Mouse (Mus musculus) liver, embryonic 15.5 days (tissue): ENCODE data around the gene C1qtnf5. TPM values are rescaled to one million over a fixed set of nuclear protein-coding genes. Genes with fewer than 3 reads are reported as not detected.

Experiments
- ATAC-seq: fragments of 200-750 bp; cut with Nextera tagmentation; 2 replicates; pipeline ENCODE4 v1.8.0; 2017; ENCODE audit warnings: moderate number of reproducible peaks, mild to moderate bottlenecking, moderate library complexity; ENCODE audit not compliant: insufficient read depth
- H3K27ac ChIP-seq: fragments of 300-500 bp; sonication (generic); replicated peaks from 2 replicates; pipeline ENCODE4 v1.5.1; 2015; ENCODE audit warnings: mild to moderate bottlenecking, inconsistent platforms
- H3K27me3 ChIP-seq: fragments of 300-500 bp; sonication (generic); 2 replicates; pipeline ENCODE4 v1.6.1; 2015; ENCODE audit warnings: mild to moderate bottlenecking, inconsistent platforms
- H3K36me3 ChIP-seq: fragments of 300-500 bp; sonication (generic); replicated peaks from 2 replicates; pipeline ENCODE4 v1.6.1; 2015; ENCODE audit warnings: moderate library complexity, mild to moderate bottlenecking, inconsistent platforms
- H3K4me1 ChIP-seq: fragments of 300-500 bp; sonication (generic); replicated peaks from 2 replicates; pipeline ENCODE4 v1.6.1; 2015; ENCODE audit warnings: inconsistent platforms
- H3K4me2 ChIP-seq: fragments of 300-500 bp; sonication (generic); 2 replicates; pipeline ENCODE4 v1.6.1; 2015; ENCODE audit warnings: moderate library complexity, mild to moderate bottlenecking, inconsistent platforms
- H3K4me3 ChIP-seq: fragments of 300-500 bp; sonication (generic); replicated peaks from 2 replicates; pipeline ENCODE4 v1.5.1; 2015; ENCODE audit warnings: mild to moderate bottlenecking, inconsistent platforms
- H3K9ac ChIP-seq: fragments of 300-500 bp; sonication (generic); 2 replicates; pipeline ENCODE4 v1.6.1; 2015; ENCODE audit warnings: moderate library complexity, mild to moderate bottlenecking, inconsistent platforms
- H3K9me3 ChIP-seq: fragments of 300-500 bp; sonication (generic); replicated peaks from 2 replicates; pipeline ENCODE4 v1.6.1; 2016; ENCODE audit warnings: inconsistent platforms
- WGBS: fragments of 180-500 bp; shearing (Covaris S2); methylation state at CpG from one replicate; pipeline ENCODE4 v1.1.7; 2015; ENCODE audit warnings: mixed read lengths; ENCODE audit not compliant: insufficient replicate concordance; 5-methylcytosine and 5-hydroxymethylcytosine counted together
- polyA plus RNA-seq: library from polyadenylated mRNA; unstranded; fragments of >200 nt; fragmentation: Nextera tagmentation; extraction: Ambion mirVana; gene quantifications from 2 replicates; pipeline ENCODE4 v1.2.1, GENCODE M21; 2015

Gene C1qtnf5
- polyA plus RNA-seq, 1 experiment from 2014 or later: 0.29 TPM

DNA sequence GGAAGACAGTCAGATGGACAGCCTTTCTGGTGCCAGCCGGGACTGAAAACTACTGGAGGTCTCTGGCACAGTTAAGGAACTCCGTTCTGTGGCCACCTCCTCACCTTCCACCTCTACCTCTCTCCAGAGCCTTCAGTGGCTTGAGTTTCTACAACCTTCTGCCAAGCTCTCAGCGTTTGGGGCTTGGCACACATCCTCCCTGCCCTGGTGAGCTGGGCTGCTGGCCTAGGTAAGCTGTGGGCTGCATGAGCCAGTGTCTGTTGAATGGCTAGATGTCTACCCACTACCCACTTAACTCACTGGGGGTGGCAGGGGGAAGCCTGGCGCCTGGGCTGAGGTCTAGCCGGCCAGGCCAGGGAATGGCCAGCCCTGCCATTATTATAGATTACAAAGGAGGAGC, 33.9 kb upstream of the C1qtnf5 start:
- ATAC-seq: no peak
- Histone ChIP-seq H3K27me3 (peaks cover 26% of the 10 kb centered on the region), H3K4me1 (0 out of 2 replicates have a peak, but pooled peaks cover under 1% of the 10 kb centered on the region), H3K9ac (no peak overlapping the region), H3K4me3 (no peak overlapping the region), H3K9me3 (no peaks in the 10 kb centered on the region), H3K27ac (no peak overlapping the region), H3K36me3 (no peaks in the 10 kb centered on the region), H3K4me2 (no peak overlapping the region)
- WGBS: 53% methylated on average over 5 of the region's 5 CpGs

DNA sequence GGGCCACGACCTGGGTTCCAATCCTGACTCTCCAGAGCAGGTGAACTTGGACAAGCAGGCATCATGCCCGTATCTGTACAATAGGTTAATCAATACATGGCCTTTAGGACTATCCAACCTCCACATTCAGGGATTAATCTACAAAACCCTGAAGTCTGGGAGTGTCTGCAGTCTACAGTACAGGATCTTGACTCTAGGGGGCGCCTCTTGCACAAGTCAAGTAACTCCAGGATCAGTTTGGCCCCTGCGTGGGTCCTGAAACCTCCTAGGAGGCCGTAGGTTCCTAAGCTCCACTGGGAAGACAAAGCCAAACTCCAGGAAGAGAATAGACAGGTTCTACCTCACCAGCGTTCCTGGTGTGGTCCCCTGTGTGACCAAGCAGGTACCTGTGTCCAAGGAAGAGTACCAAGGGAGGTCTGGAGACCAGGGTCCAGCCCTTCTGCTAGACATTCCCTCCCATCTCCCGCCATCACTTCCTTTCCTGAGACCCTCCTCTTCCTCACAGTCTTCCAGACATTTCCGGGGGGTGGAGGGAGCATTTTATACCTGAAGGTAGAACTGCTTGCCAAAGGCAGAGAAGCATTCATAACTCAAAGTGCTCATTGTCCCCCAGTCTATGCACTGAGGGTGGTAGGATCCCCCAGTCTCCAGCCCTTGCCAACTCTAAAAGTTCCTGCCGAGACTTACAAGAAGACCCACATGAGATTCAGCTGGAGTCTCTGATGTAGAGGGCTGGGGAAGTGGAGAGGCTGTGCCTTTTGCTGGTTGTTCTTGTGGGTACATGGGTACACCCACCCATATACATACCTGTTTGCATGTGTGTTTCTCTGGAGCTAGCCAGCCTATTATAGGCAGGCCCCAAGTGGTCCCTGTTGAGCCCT, 32.4 kb upstream of the C1qtnf5 start:
- Histone ChIP-seq H3K27ac (no peak overlapping the region), H3K9ac (no peak overlapping the region), H3K9me3 (no peaks in the 10 kb centered on the region), H3K36me3 (no peaks in the 10 kb centered on the region), H3K4me3 (no peak overlapping the region), H3K4me2 (no peak overlapping the region), H3K27me3 (peaks cover 29% of the 10 kb centered on the region), H3K4me1 (no peaks in the 10 kb centered on the region; the same call in 1 of the 2 replicates)
- 38% methylated on average over 9 of the region's 9 CpGs for WGBS
- no peak for ATAC-seq

DNA sequence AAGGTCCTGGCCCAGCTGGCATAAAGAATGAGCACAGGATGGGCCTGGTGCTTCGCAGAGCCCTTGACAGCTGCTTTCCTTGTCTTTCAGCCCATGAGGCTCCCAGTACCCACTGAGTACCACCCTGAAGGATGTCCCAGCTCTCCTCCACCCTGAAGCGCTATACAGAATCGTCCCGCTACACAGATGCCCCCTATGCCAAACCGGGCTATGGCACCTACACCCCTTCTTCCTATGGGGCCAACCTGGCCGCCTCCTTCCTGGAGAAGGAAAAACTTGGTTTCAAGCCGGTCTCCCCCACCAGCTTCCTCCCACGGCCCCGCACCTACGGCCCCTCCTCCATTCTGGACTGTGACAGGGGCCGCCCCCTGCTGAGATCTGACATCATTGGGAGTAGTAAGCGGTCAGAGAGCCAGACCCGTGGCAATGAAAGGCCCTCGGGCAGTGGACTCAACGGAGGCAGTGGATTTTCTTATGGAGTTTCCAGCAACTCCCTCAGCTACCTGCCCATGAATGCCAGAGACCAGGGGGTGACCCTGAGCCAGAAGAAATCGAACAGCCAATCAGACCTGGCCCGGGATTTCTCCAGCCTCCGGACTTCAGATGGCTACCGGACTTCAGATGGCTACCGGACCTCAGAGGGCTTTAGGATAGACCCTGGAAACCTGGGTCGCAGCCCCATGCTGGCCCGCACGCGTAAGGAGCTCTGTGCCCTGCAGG, 31.6 kb upstream of the C1qtnf5 start:
- ATAC-seq: no peak
- Histone ChIP-seq H3K9ac (no peak overlapping the region), H3K36me3 (no peaks in the 10 kb centered on the region), H3K4me3 (no peak overlapping the region), H3K9me3 (no peaks in the 10 kb centered on the region), H3K27ac (no peak overlapping the region), H3K4me2 (no peak overlapping the region), H3K4me1 (no peaks in the 10 kb centered on the region; the same call in 1 of the 2 replicates), H3K27me3 (peaks cover 23% of the 10 kb centered on the region)
- 68% methylated on average over 24 of the region's 24 CpGs for WGBS

DNA sequence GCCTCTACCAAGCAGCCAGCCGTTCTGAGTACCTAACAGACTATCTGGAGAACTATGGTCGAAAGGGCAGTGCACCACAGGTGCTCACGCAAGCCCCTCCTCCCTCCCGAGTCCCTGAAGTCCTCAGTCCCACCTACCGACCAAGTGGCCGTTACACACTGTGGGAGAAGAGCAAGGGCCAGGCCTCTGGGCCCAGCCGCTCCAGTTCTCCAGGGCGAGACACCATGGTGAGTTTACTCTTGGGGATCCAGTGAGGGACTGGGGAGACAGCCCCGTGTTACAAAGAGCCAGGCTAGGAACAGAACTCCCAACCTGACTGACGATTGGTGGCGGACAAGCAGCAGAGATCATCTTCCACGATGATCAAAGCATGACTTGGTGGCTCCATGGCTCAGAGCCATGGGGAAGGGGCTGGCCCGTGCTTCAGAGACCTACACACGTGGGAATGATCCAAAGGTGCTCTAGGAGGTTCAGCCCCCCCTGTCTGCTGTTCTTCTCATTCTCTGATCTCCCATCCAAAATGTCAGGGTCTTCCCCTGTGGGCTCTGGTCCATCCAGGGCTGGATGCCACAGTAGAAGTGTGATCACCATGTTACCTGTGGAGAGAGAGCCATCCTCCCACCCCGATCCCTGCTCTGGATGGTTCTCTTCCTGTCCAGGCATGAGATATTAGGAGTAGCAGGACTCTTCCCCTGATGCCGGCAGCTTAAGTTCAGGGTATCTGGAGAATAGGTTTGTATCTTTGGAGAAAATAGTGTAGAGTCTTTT, 30.9 kb upstream of the C1qtnf5 start:
- H3K4me3 ChIP-seq: no peak overlapping the region
- no peak for ATAC-seq
- no peak overlapping the region for H3K27ac ChIP-seq
- 63% methylated on average over 16 of the region's 16 CpGs for WGBS
- H3K27me3 ChIP-seq: peaks cover 15% of the 10 kb centered on the region
- H3K9ac ChIP-seq: no peak overlapping the region
- no peaks in the 10 kb centered on the region for H3K9me3 ChIP-seq
- H3K36me3 ChIP-seq: no peaks in the 10 kb centered on the region
- H3K4me1 ChIP-seq: no peaks in the 10 kb centered on the region; the same call in 1 of the 2 replicates
- H3K4me2 ChIP-seq: no peak overlapping the region

DNA sequence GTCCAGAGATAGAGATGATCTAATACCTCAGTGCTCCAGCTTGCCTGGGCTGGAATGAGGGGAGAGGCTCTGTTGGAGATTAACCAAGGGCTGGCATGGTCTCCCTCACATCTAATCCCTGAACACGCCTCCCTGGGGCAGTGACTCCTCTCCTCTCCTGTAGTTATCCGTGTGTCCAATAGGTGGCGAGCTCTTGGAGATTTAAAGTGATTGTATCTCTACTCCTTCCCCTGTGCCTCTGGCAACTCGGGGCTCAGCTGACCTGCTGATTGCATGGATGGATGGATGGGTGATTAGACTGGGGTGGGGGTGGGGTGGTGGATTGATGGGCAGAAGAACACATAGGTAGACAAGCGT, 30.3 kb upstream of the C1qtnf5 start:
- H3K9me3 ChIP-seq: no peaks in the 10 kb centered on the region
- 11% methylated on average over 5 of the region's 5 CpGs for WGBS
- H3K27me3 ChIP-seq: peaks cover 20% of the 10 kb centered on the region
- H3K4me1 ChIP-seq: no peaks in the 10 kb centered on the region; the same call in 1 of the 2 replicates
- no peak overlapping the region for H3K9ac ChIP-seq
- H3K4me3 ChIP-seq: no peak overlapping the region
- no peak overlapping the region for H3K27ac ChIP-seq
- H3K4me2 ChIP-seq: no peak overlapping the region
- ATAC-seq: no peak; the same call in 1 of the 2 replicates
- H3K36me3 ChIP-seq: no peaks in the 10 kb centered on the region

DNA sequence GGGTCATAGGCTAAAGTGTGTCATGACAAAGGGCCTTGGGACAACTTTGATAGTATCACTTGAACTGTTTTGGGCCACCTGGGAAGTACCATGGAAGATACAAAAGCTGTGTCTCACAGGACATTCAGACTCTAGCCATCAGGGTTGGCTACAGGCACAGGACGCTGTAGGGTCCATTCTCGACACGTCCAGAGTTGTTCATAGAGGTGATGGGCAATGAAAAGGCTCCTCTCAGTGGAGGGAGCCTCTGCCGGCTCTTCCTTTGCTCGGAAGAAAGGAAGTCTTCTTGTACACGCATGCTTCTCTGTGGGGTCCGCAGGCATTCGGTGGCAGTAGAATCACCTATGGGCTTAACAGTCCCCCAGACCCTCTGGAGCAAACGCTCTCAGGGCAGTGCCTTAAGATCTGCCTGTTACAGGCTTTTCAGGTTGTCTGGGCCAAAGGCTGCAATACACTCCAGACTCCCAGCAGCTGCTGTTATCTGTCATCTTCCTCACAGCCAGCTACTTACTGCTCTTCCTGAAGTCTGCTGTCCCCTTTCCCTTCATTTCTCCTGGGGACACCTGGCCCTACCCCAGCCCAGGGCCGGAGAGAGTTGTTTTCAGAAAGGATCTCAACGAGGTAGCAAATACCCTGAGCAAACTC, 29.7 kb upstream of the C1qtnf5 start:
- H3K27ac ChIP-seq: no peak overlapping the region
- no peak overlapping the region for H3K4me3 ChIP-seq
- H3K27me3 ChIP-seq: peaks cover 20% of the 10 kb centered on the region
- no peak overlapping the region for H3K9ac ChIP-seq
- WGBS: 64% methylated on average over 11 of the region's 11 CpGs
- ATAC-seq: no peak
- no peaks in the 10 kb centered on the region; the same call in 1 of the 2 replicates for H3K4me1 ChIP-seq
- H3K9me3 ChIP-seq: no peaks in the 10 kb centered on the region
- no peaks in the 10 kb centered on the region for H3K36me3 ChIP-seq
- no peak overlapping the region for H3K4me2 ChIP-seq

DNA sequence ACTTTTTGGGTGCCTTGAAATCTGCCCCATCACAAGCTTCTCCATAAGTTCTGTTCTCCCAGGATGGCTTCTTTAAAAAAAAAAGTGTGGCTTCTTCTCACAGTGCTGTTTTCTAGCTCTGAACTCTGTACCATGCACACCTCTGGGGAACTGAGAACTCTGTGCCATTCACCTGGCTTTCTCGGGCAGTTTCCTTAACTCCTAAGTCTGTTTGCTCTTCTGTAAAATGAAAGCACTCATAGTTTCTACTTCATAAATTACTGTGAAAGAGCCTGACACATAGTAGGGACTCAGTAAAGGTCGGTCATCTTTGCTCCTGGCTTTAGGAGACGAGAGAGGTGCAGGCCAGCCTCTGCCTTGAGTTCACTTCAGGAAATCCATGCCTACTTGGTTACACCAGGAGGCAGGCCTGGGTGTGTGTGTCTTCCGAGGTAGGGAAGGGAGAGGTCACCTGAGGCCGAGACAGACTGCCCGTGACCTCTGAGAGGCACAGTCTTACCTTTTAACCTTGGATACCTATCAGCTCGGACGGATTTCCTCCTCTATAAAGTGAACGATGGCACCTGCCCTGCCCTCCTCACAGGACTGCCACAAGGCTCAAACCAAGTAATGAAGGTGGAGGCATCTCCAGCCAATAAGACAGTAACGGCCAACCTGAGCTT, 28.8 kb upstream of the C1qtnf5 start:
- no peak overlapping the region for H3K9ac ChIP-seq
- peaks cover under 1% of the 10 kb centered on the region for H3K4me1 ChIP-seq
- no peaks in the 10 kb centered on the region for H3K36me3 ChIP-seq
- H3K27me3 ChIP-seq: peaks cover 26% of the 10 kb centered on the region
- H3K27ac ChIP-seq: no peak overlapping the region
- WGBS: 68% methylated on average over 10 of the region's 10 CpGs
- no peak overlapping the region for H3K4me3 ChIP-seq
- no peak overlapping the region for H3K4me2 ChIP-seq
- H3K9me3 ChIP-seq: no peaks in the 10 kb centered on the region
- no peak for ATAC-seq

DNA sequence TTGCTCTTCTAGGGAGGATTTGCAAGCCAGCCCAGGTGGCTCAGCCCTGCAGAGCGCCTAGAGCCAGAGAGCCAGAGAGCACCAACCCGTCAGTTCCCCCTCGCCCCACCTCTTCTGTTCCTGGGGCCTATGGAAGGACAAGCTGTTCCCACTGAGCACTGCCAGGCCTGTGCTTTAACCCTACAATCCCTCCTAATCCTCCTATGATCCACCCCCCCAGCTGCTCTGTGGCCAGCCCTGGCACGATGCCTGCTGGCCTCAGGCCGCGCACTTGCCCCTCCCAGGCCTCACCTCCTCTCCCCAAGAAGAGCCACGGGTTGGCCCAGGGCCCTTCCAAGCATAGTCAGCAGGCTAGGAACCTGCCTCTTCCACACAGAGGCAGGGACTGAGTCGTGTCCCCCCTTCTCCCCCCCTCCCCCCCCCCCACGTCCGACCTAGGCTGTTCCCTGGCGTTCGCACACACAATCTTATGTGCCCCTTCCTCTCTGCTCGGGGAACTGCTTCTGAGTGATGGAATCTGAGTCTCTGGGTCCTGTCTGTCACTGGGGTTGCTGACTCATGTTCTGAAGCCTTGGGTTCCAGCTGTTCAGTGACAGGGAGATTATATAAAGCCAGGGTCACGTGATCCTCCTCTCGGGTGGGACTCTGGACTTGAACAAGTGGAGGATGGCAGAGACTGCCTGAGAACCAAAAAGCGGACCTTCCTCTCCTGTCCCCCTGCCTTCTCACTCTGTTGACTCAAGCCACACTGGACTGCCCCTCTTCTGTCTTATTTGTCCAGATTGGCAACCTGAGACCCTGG, 27.9 kb upstream of the C1qtnf5 start:
- Histone ChIP-seq H3K9ac (no peak overlapping the region), H3K4me1 (peaks cover 9% of the 10 kb centered on the region), H3K9me3 (no peaks in the 10 kb centered on the region), H3K4me2 (no peak overlapping the region), H3K27me3 (peaks cover 35% of the 10 kb centered on the region), H3K4me3 (no peak overlapping the region), H3K36me3 (no peaks in the 10 kb centered on the region), H3K27ac (no peak overlapping the region)
- WGBS: 33% methylated on average over 16 of the region's 16 CpGs
- ATAC-seq: no peak

DNA sequence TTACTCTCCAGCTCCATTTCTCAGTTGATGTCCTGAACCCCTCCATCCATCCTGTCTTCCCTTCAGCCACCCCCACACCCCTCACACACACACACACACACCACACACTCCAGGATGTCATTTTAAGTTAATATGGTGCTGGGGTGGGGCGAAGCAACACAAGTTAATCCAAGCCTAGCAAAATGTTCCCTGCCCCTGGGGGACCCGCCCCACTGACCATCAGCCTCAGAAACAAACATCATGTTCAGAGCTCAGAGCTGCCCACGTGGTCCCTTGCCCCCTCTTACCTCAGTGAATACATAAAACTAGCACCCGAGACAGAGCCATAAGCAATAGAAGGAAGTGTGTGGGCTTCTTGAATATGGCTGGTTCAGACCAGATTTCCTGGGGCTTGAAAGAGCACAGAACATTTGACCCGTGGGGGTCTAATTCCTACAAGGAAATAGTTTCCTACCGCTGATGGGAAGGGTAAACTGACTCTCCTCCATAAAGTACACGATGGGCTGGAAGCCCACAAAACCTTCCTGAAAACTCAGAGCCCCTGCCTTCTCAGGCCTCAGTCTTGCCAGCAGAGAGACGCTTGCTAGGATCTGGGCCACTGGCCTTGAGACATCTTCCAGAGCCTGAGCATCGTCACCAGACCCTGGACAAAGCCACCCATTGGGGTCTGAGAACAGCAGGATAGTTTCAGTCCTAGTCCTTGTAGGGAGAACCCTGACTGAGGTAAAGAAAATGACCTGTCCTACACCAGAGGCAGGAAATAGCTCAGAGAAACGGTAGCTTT, 26.9 kb upstream of the C1qtnf5 start:
- Histone ChIP-seq H3K36me3 (no peaks in the 10 kb centered on the region), H3K27me3 (peaks cover 46% of the 10 kb centered on the region), H3K4me1 (peaks cover 20% of the 10 kb centered on the region), H3K9ac (no peak overlapping the region), H3K4me2 (no peak overlapping the region), H3K9me3 (no peaks in the 10 kb centered on the region), H3K4me3 (no peak overlapping the region), H3K27ac (no peak overlapping the region)
- WGBS: 38% methylated on average over 10 of the region's 10 CpGs
- no peak for ATAC-seq
